Mouse (Mus musculus) layer of hippocampus, postnatal 10 days (tissue): ENCODE results near the gene Aanat. TPM values are rescaled to one million over a fixed set of nuclear protein-coding genes. Genes with fewer than 3 reads are reported as not detected.
"Not testable (repeated sequence)": the region's sequence is repeated elsewhere in the genome, so short reads cannot be mapped to it uniquely, and the experiment has no call there.

ENCODE experiments used
- DNase-seq, 2 experiments: peaks; one replicate each; pipeline ENCODE4 v3.0.0; 2021; ENCODE audit warnings: low spot score in 2 of 2
- total RNA-seq, 2 experiments: library from RNA; stranded (reverse); gene quantifications; 2 replicates each; pipeline ENCODE4 v1.2.3; 2021

The Aanat gene
- total RNA-seq, 2 experiments from 2014 or later: 0.34 TPM; not detected in 1

- DNase-seq: no peak
Observed at GRCm38 (mm10) chr11:116627072-116628020, 41.1 kb downstream of the Aanat start.

- DNase-seq: peak; percentile 94 to 96
Observed at GRCm38 (mm10) chr11:116628712-116629111, 42.5 kb downstream of the Aanat start.

- DNase-seq: no peak
Observed at GRCm38 (mm10) chr11:116629472-116629871, 43.2 kb downstream of the Aanat start.

- no peak for DNase-seq
Observed at GRCm38 (mm10) chr11:116630171-116630965, 44.1 kb downstream of the Aanat start.

- DNase-seq: no peak
Observed at GRCm38 (mm10) chr11:116632962-116633361, 46.7 kb downstream of the Aanat start.

GRCm38 (mm10) chr11:116636607-116637006 is 50.4 kb downstream of the Aanat start:
- not testable (repeated sequence) for DNase-seq

- no peak for DNase-seq
Observed at GRCm38 (mm10) chr11:116641168-116641567, 54.9 kb downstream of the Aanat start.

GRCm38 (mm10) chr11:116641731-116642130 is 55.5 kb downstream of the Aanat start:
- no peak for DNase-seq

GRCm38 (mm10) chr11:116642681-116643578 is 56.7 kb downstream of the Aanat start:
- DNase-seq: peak; percentile 98

- DNase-seq: no peak
Observed at GRCm38 (mm10) chr11:116643579-116644224, 57.5 kb downstream of the Aanat start.

- no peak for DNase-seq
Observed at GRCm38 (mm10) chr11:116644225-116645112, 58.2 kb downstream of the Aanat start.

- no peak for DNase-seq
Observed at GRCm38 (mm10) chr11:116645446-116646110, 59.3 kb downstream of the Aanat start.

- no peak for DNase-seq
Observed at GRCm38 (mm10) chr11:116646136-116646535, 59.9 kb downstream of the Aanat start.

GRCm38 (mm10) chr11:116646771-116647170 is 60.5 kb downstream of the Aanat start:
- DNase-seq: no peak

Other genes starting within 250 kb of the Aanat start
- 100 to 1,000 TPM; 184 to 186 TPM for gene Rnf157, start 173.4 kb upstream of the Aanat start, total RNA-seq
- gene Ubald2, start 152.3 kb upstream of the Aanat start, total RNA-seq: 10 to 100 TPM; 35.7 to 46.1 TPM
- under 1 TPM in 1 of 2 experiments, not detected in 1; 0.18 TPM for gene Qrich2, start 120.2 kb upstream of the Aanat start, total RNA-seq
- gene Prpsap1, start 92.2 kb upstream of the Aanat start, total RNA-seq: 10 to 100 TPM; 89.8 to 90.7 TPM
- gene Sphk1, start 55.5 kb upstream of the Aanat start, total RNA-seq: 1 to 10 TPM; 1.7 to 2.1 TPM
- gene Ube2o, start 5.0 kb upstream of the Aanat start, total RNA-seq: 100 to 1,000 TPM; 115 to 118 TPM
- 1 to 10 TPM in 1 of 2 experiments, under 1 TPM in 1; 0.94 to 1.5 TPM for gene Rhbdf2, start 40.6 kb downstream of the Aanat start, total RNA-seq
- gene Prcd, start 67.1 kb downstream of the Aanat start, total RNA-seq: 1 to 10 TPM; 3.4 to 3.8 TPM
- 10 to 100 TPM; 33.0 to 42.3 TPM for gene Cygb, start 67.9 kb downstream of the Aanat start, total RNA-seq
- not detected for gene St6galnac1, start 189.1 kb downstream of the Aanat start, total RNA-seq
- gene Mxra7, start 241.6 kb downstream of the Aanat start, total RNA-seq: 10 to 100 TPM; 23.3 to 27.6 TPM